Mouse (Mus musculus): ENCODE measurements around the gene Fbxo27.
"Not testable (repeated sequence)": the region's sequence is repeated elsewhere in the genome, so short reads cannot be mapped to it uniquely, and the experiment has no call there.

Fbxo27 gene

GRCm38 (mm10) chr7:28692545-28693320 is at the start of gene Fbxo27:
Fbxo27 (plus strand) TSS chr7:28692849.
- no peak for DNase-seq

GRCm38 (mm10) chr7:28645366-28645765 is 47.3 kb upstream of the Fbxo27 start:
- no peak for DNase-seq

- no peak for DNase-seq
These were observed 46.6 kb upstream of the Fbxo27 start for GRCm38 (mm10) chr7:28645947-28646475.

- DNase-seq: no peak
These were observed 45.6 kb upstream of the Fbxo27 start for GRCm38 (mm10) chr7:28647016-28647415.

GRCm38 (mm10) chr7:28651157-28651556 is 41.5 kb upstream of the Fbxo27 start:
- no peak for DNase-seq

GRCm38 (mm10) chr7:28656430-28656829 is 36.2 kb upstream of the Fbxo27 start:
- no peak for DNase-seq

- DNase-seq: no peak
These were observed 26.7 kb upstream of the Fbxo27 start for GRCm38 (mm10) chr7:28665620-28666579.

- DNase-seq: no peak
These were observed 21.5 kb upstream of the Fbxo27 start for GRCm38 (mm10) chr7:28671172-28671571.

- no peak for DNase-seq
These were observed 20.4 kb upstream of the Fbxo27 start for GRCm38 (mm10) chr7:28672276-28672675.

- not testable (repeated sequence) for DNase-seq
These were observed 19.9 kb upstream of the Fbxo27 start for GRCm38 (mm10) chr7:28672786-28673185.

- no peak for DNase-seq
These were observed 17.7 kb upstream of the Fbxo27 start for GRCm38 (mm10) chr7:28674994-28675393.

- peak; percentile 19 for DNase-seq
These were observed 16.9 kb upstream of the Fbxo27 start for GRCm38 (mm10) chr7:28675746-28676145.

- DNase-seq: no peak
These were observed 15.7 kb upstream of the Fbxo27 start for GRCm38 (mm10) chr7:28676811-28677541.

- DNase-seq: no peak
These were observed 15.0 kb upstream of the Fbxo27 start for GRCm38 (mm10) chr7:28677624-28678023.

GRCm38 (mm10) chr7:28691075-28691474 is 1.6 kb upstream of the Fbxo27 start:
- DNase-seq: no peak

- DNase-seq: peak; percentile 70
These were observed 795 bp downstream of the Fbxo27 start for GRCm38 (mm10) chr7:28693321-28693966.

- no peak for DNase-seq
These were observed 1.8 kb downstream of the Fbxo27 start for GRCm38 (mm10) chr7:28694423-28694822.

GRCm38 (mm10) chr7:28694966-28695511 is 2.4 kb downstream of the Fbxo27 start:
- DNase-seq: no peak

GRCm38 (mm10) chr7:28697277-28697676 is 4.6 kb downstream of the Fbxo27 start:
- no peak for DNase-seq

- DNase-seq: no peak
These were observed 7.6 kb downstream of the Fbxo27 start for GRCm38 (mm10) chr7:28700269-28700668.

GRCm38 (mm10) chr7:28701306-28701705 is 8.7 kb downstream of the Fbxo27 start:
- DNase-seq: not testable (repeated sequence)

- no peak for DNase-seq
These were observed 10.0 kb downstream of the Fbxo27 start for GRCm38 (mm10) chr7:28702601-28703143.
